Mouse (Mus musculus) right cerebral cortex, adult 18-20 months (tissue): ENCODE measurements around the gene Osbp.
"Not testable (repeated sequence)": the region's sequence is repeated elsewhere in the genome, so short reads cannot be mapped to it uniquely, and the experiment has no call there.

Experiments used
- DNase-seq: peaks from one replicate; pipeline ENCODE4 v3.0.0; 2022; ENCODE audit warnings: mixed read lengths

The Osbp gene

GRCm38 (mm10) chr19:11965023-11965942 is at the start of gene Osbp:
Gene Osbp (plus strand): TSS chr19:11965941.
- DNase-seq: peak; percentile 100

DNA sequence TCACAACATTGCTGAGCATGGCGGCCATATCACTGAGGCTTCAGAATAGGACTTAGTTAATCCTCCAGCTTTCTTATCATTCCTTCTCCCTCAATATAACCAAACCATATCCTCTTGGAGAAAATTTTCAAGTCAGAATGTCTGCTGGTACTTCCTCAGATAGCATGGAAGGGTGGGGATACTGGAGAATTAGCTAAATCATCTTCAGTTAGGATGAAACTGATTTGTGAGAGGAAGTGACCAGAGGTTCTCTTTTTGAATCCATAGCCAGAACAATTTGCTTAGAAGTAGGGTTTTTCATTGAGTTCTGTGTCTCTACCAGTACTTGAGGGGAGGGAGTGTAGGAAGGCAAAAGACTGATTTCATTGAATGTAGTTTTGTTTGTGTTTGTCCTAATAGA is 43.7 kb upstream of the Osbp start:
- DNase-seq: no peak

DNA sequence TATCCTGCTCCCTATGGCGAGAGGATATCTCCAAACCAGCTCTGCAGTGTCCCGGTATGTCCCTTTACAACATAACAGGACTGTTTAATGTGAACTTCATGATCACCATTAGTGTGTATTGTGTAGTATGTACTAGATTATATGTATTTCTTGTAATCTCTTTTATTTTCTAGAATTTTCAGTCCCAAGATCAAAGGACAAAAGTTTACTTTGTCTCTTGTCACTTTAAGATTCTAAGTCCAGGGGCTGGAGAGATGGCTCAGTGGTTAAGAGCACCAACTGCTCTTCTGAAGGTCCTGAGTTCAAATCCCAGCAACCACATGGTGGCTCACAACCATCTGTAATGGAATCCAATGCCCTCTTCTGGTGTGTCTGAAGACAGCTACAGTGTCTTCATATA is 43.2 kb upstream of the Osbp start:
- DNase-seq: not testable (repeated sequence)

DNA sequence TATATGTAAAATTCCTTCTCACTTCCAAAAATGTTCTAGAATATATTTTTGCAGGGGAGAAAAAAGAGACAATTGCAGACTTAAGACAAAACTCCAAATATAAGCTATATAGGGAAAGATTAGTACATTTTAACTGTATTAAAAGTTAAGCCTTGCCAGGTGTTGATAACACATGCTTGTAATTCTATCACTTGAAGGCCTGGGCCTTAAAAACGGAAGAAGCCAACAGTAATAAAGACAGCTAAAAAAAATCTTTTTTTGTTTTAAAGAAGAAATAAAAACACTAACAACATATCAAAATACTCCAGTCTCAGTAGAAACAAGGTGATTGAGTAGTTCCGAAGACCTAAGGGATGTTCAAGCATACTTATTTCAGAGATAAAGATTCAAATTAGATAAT is 39.4 kb upstream of the Osbp start:
- DNase-seq: no peak

- no peak for DNase-seq
Observed at GRCm38 (mm10) chr19:11928025-11928748, 37.6 kb upstream of the Osbp start.

DNA sequence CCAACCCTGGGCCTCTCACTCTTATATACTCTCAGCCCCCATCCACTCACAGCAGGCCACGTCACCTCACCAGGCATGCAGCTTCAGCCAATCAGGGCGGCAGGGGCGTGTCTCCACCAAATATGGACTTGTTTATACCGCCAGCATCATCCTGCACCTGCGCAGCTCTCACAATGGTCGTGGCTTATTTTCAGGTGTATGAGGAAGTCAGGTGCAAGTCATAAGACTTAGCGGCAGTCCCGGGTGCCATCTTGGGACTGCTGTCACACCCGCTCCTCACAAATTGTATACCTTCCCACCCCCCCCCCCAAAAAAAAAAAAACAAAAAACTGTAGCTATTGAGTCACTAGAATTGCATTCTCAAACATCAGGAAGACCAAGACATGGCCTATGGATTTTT is 19.3 kb upstream of the Osbp start:
- DNase-seq: not testable (repeated sequence)

- DNase-seq: no peak
Observed at GRCm38 (mm10) chr19:11949878-11950277, 15.9 kb upstream of the Osbp start.

DNA sequence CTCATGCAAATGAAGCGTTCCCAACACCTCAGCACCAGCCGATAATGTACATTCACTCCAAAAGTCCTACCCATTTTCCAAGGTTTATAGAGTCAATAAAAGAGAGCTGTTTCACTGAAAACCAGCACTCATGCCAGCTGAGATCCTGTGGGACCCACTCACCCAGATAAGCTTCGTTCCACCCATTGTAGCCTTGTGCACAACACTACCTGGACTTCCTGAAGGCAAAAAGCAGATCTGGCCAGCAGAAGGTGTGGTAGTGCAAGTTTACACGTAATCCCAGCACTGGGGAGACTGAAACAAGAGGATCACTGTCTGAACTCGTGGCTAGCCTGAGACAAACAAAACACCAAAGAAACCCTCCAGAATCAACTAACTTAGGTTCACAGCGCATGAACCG is 15.0 kb upstream of the Osbp start:
- DNase-seq: no peak

DNA sequence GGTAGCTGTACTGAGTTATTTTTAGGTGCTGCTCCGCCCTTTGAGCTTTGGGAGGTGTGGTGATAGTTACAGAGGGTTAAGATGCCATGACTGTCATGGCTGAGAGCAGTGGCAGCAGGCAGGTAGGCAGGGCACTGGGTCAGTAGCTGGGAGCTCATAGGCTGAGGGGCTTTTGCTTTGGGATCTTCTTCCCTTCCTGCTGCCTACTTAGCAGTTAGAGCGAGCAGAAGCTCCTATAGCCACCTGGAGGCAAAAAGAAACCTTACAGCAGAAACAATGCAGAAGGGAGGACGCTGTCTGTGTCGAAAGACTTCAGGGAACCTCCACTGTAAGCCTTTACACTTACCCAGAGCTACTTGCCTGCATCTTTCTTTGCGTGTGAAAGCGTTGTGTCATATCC is 11.5 kb upstream of the Osbp start:
- DNase-seq: no peak

- no peak for DNase-seq
Observed at GRCm38 (mm10) chr19:11956636-11957035, 9.1 kb upstream of the Osbp start.

DNA sequence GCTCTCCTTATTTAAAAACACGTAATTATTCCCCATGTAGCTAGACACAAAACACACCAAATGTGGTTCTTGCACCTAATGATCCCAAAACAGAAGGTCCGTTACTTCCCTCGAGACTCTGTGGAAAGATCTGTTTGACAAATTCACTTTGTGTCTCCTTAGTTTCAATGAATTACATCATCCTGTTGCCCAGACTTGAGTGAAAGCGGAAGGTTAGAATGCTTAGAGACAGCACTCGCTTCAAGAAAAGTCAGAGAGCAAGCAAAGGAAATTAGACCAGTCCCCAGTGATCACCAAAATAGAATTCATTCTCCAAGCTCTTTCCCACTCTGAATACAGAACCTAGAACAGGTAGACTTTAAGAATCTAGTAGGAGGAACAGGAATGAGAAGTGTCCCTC is 8.3 kb upstream of the Osbp start:
- DNase-seq: no peak

- no peak for DNase-seq
Observed at GRCm38 (mm10) chr19:11957846-11958245, 7.9 kb upstream of the Osbp start.

- DNase-seq: no peak
Observed at GRCm38 (mm10) chr19:11964266-11964665, 1.5 kb upstream of the Osbp start.

GRCm38 (mm10) chr19:11966201-11966636 is 478 bp downstream of the Osbp start:
- DNase-seq: peak; percentile 36

GRCm38 (mm10) chr19:11969155-11970050 is 3.7 kb downstream of the Osbp start:
- DNase-seq: no peak

DNA sequence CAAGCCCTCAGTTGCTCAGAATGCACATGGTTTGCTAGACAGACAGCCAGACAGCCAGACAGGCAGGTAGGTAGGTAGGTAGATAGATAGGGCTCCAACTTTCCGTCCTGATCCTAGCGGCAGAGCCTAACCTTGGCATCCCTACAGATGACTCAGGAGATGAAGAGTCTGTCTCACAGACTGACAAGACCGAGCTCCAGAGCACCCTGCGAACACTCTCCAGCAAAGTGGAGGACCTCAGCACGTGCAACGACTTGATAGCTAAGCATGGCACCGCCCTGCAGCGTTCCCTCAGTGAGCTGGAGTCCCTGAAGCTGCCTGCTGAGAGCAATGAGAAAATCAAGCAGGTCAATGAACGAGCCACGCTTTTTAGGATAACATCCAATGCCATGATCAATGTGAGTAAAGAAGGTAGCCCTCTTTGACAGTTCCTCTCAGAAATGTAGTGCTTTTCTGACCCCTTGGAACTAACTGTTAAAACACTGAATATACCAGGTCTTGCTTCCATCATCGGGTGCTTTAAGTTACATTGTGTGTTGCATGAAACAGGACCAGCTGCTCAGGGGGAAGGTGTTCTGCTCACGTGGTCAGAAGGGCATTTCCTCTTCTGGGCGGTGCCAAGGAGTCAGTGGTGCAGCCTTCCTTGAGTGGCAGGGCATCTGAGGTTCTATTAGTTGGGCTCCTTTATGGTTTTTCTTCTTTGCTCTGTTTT is 7.9 kb downstream of the Osbp start:
- DNase-seq: no peak

DNA sequence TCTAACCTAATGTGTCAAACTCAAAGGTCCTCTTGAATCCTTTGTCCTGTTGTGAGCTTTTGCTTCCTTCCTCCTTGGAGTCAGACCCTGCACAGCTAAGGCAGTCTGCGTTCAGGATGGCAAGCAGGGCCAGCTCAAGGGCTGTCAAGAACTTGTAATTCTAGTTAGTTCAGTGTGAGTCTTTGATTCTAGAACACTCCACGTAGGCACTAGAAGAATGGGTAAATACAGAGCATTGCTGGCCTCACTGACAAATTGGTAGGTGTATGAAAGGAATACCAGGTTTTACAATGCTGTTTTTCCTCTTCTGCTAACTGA is 8.4 kb downstream of the Osbp start:
- no peak for DNase-seq

DNA sequence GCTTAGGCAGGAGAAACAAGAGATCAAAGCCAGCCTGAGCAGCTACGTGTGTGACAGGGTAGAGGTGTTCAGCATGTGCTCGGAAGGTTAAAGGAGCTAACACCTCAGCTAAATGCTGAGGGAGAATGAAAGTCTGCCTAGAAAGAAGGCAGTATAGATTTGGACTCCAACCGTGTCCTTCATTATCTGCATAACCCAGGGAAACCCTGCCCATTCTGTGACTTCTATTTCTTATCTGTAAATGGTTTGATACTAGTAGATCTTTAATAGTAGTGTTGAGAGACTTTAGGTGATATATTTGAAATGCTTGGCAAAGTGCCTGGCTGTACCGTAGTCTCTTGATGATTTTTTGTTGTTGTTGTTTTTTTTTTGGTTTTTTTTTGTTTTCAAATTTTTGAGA is 9.9 kb downstream of the Osbp start:
- DNase-seq: no peak

GRCm38 (mm10) chr19:11977363-11977762 is 11.6 kb downstream of the Osbp start:
- DNase-seq: no peak

DNA sequence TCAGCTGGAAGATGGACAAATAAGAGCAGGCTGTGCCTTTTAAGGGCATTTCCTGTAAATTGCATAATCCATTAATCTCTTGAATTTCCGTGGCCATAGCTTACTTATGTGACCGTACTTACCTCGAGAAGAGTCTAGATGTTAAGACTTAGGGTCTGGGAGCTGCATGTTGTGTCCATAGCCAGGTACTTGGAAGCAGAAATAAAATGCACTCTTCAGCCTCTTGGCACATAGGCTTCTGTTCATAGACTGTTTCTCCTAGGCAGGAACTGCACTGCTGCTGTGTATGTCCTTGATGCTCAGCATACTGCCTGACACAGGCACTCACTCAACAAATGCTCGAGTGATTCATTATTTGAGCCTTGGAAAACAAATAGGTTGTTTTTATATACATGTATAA is 14.7 kb downstream of the Osbp start:
- DNase-seq: no peak

GRCm38 (mm10) chr19:11984614-11985013 is 18.9 kb downstream of the Osbp start:
- not testable (repeated sequence) for DNase-seq

DNA sequence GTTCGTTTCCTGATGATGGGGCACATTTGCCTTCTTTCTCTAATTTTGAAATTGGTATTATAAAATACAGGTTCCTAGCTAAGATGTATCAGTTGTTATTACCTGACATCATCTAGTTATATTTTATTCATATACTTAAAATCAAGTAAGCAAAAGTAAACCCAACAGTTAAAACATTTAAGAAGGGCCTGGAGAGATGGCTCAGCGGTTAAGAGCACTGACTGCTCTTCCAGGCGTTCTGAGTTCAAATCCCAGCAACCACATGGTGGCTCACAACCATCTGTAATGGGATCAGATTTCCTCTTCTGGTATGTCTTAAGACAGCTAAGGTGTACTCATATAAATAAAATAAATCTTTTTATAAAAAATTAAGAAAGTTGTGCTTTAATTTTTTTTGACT is 22.1 kb downstream of the Osbp start:
- no peak for DNase-seq

- DNase-seq: no peak
Observed at GRCm38 (mm10) chr19:11989334-11989733, 23.6 kb downstream of the Osbp start.
